Mouse (Mus musculus): ENCODE measurements around the gene Bri3. TPM values are rescaled to one million over a fixed set of nuclear protein-coding genes. Genes with fewer than 3 reads are reported as not detected.

Bri3 gene
- polyA plus RNA-seq (2014; fragmentation: Nextera tagmentation; extraction: Ambion mirVana): 116 and 118 TPM in 2 replicates

GRCm38 (mm10) chr5:144243901-144244487 is at the start of gene Bri3:
Gene Bri3, plus strand, starts transcription at chr5:144244437.
- H3K4me1 ChIP-seq (ENCODE audit: control insufficient read depth, insufficient read depth, low read length): no peaks in the 10 kb centered on the region
- no peaks in the 10 kb centered on the region for H3K36me3 ChIP-seq (replicated peaks; ENCODE audit: control insufficient read depth, insufficient read depth, low read depth, low read length)
- H3K27ac ChIP-seq (replicated peaks; ENCODE audit: low read depth, low read length): no peak within 1 kb of the TSS
- H3K4me3 ChIP-seq (ENCODE audit: low read depth, low read length): no peak within 1 kb of the TSS
- no peaks in the 10 kb centered on the region for H3K9me3 ChIP-seq (replicated peaks; ENCODE audit: control insufficient read depth, low read length)
- no peaks in the 10 kb centered on the region for H3K27me3 ChIP-seq (ENCODE audit: control insufficient read depth, insufficient read depth, low read length)
- no peak for ATAC-seq (replicated peaks; ENCODE audit: insufficient number of reproducible peaks, low FRiP score, low TSS enrichment, low read depth)
- no peak within 1 kb of the TSS for H3K9ac ChIP-seq (replicated peaks; ENCODE audit: low read length)
- no peak within 1 kb of the TSS for H3K4me2 ChIP-seq (ENCODE audit: low read depth, low read length)
- no peak for DNase-seq (ENCODE audit: low spot score)
- WGBS: 87% methylated on average over 7 of the region's 7 CpGs

GRCm38 (mm10) chr5:144195567-144195966 is 48.7 kb upstream of the Bri3 start:
- Histone ChIP-seq H3K27ac (replicated peaks; ENCODE audit: low read depth, low read length) (no peak overlapping the region), H3K9me3 (replicated peaks; ENCODE audit: control insufficient read depth, low read length) (no peaks in the 10 kb centered on the region), H3K36me3 (replicated peaks; ENCODE audit: control insufficient read depth, insufficient read depth, low read depth, low read length) (no peaks in the 10 kb centered on the region), H3K27me3 (ENCODE audit: control insufficient read depth, insufficient read depth, low read length) (no peaks in the 10 kb centered on the region), H3K4me1 (ENCODE audit: control insufficient read depth, insufficient read depth, low read length) (no peaks in the 10 kb centered on the region; the same call in none of the 2 replicates), H3K4me3 (ENCODE audit: low read depth, low read length) (no peak overlapping the region), H3K9ac (replicated peaks; ENCODE audit: low read length) (no peak overlapping the region), H3K4me2 (ENCODE audit: low read depth, low read length) (no peak overlapping the region)
- ATAC-seq (replicated peaks; ENCODE audit: insufficient number of reproducible peaks, low FRiP score, low TSS enrichment, low read depth): no peak
- 86% methylated on average over 8 of the region's 8 CpGs for WGBS
- no peak for DNase-seq (ENCODE audit: low spot score)

GRCm38 (mm10) chr5:144200616-144201015 is 43.6 kb upstream of the Bri3 start:
- H3K27ac ChIP-seq (replicated peaks; ENCODE audit: low read depth, low read length): no peak overlapping the region
- H3K4me1 ChIP-seq (ENCODE audit: control insufficient read depth, insufficient read depth, low read length): no peaks in the 10 kb centered on the region
- 88% methylated on average over 11 of the region's 11 CpGs for WGBS
- no peaks in the 10 kb centered on the region for H3K36me3 ChIP-seq (replicated peaks; ENCODE audit: control insufficient read depth, insufficient read depth, low read depth, low read length)
- ATAC-seq (replicated peaks; ENCODE audit: insufficient number of reproducible peaks, low FRiP score, low TSS enrichment, low read depth) (no peak), DNase-seq (ENCODE audit: low spot score) (no peak)
- no peak overlapping the region for H3K4me3 ChIP-seq (ENCODE audit: low read depth, low read length)
- H3K27me3 ChIP-seq (ENCODE audit: control insufficient read depth, insufficient read depth, low read length): no peaks in the 10 kb centered on the region
- H3K9me3 ChIP-seq (replicated peaks; ENCODE audit: control insufficient read depth, low read length): no peaks in the 10 kb centered on the region
- no peak overlapping the region for H3K9ac ChIP-seq (replicated peaks; ENCODE audit: low read length)
- H3K4me2 ChIP-seq (ENCODE audit: low read depth, low read length): no peak overlapping the region

GRCm38 (mm10) chr5:144202430-144202829 is 41.8 kb upstream of the Bri3 start:
- Histone ChIP-seq H3K4me1 (ENCODE audit: control insufficient read depth, insufficient read depth, low read length) (no peaks in the 10 kb centered on the region), H3K4me3 (ENCODE audit: low read depth, low read length) (no peak overlapping the region), H3K9ac (replicated peaks; ENCODE audit: low read length) (no peak overlapping the region), H3K36me3 (replicated peaks; ENCODE audit: control insufficient read depth, insufficient read depth, low read depth, low read length) (no peaks in the 10 kb centered on the region; the same call in 1 of the 2 replicates), H3K27ac (replicated peaks; ENCODE audit: low read depth, low read length) (no peak overlapping the region), H3K4me2 (ENCODE audit: low read depth, low read length) (no peak overlapping the region), H3K9me3 (replicated peaks; ENCODE audit: control insufficient read depth, low read length) (no peaks in the 10 kb centered on the region), H3K27me3 (ENCODE audit: control insufficient read depth, insufficient read depth, low read length) (no peaks in the 10 kb centered on the region)
- ATAC-seq (replicated peaks; ENCODE audit: insufficient number of reproducible peaks, low FRiP score, low TSS enrichment, low read depth): no peak
- DNase-seq (ENCODE audit: low spot score): no peak
- 93% methylated on average over 6 of the region's 6 CpGs for WGBS

GRCm38 (mm10) chr5:144203398-144203959 is 40.8 kb upstream of the Bri3 start:
- H3K4me3 ChIP-seq (ENCODE audit: low read depth, low read length): no peak overlapping the region
- no peak overlapping the region for H3K27ac ChIP-seq (replicated peaks; ENCODE audit: low read depth, low read length)
- no peaks in the 10 kb centered on the region for H3K4me1 ChIP-seq (ENCODE audit: control insufficient read depth, insufficient read depth, low read length)
- ATAC-seq (replicated peaks; ENCODE audit: insufficient number of reproducible peaks, low FRiP score, low TSS enrichment, low read depth) (no peak), DNase-seq (ENCODE audit: low spot score) (no peak)
- H3K36me3 ChIP-seq (replicated peaks; ENCODE audit: control insufficient read depth, insufficient read depth, low read depth, low read length): no peaks in the 10 kb centered on the region; the same call in 1 of the 2 replicates
- H3K9me3 ChIP-seq (replicated peaks; ENCODE audit: control insufficient read depth, low read length): no peaks in the 10 kb centered on the region
- H3K27me3 ChIP-seq (ENCODE audit: control insufficient read depth, insufficient read depth, low read length): no peaks in the 10 kb centered on the region
- WGBS: 91% methylated on average over 10 of the region's 10 CpGs
- H3K4me2 ChIP-seq (ENCODE audit: low read depth, low read length): no peak overlapping the region
- no peak overlapping the region for H3K9ac ChIP-seq (replicated peaks; ENCODE audit: low read length)

GRCm38 (mm10) chr5:144204303-144204702 is 39.9 kb upstream of the Bri3 start:
- Histone ChIP-seq H3K9ac (replicated peaks; ENCODE audit: low read length) (no peak overlapping the region), H3K4me2 (ENCODE audit: low read depth, low read length) (no peak overlapping the region), H3K9me3 (replicated peaks; ENCODE audit: control insufficient read depth, low read length) (no peaks in the 10 kb centered on the region), H3K27me3 (ENCODE audit: control insufficient read depth, insufficient read depth, low read length) (no peaks in the 10 kb centered on the region), H3K27ac (replicated peaks; ENCODE audit: low read depth, low read length) (no peak overlapping the region), H3K4me1 (ENCODE audit: control insufficient read depth, insufficient read depth, low read length) (no peaks in the 10 kb centered on the region), H3K36me3 (replicated peaks; ENCODE audit: control insufficient read depth, insufficient read depth, low read depth, low read length) (no peaks in the 10 kb centered on the region; the same call in 1 of the 2 replicates), H3K4me3 (ENCODE audit: low read depth, low read length) (no peak overlapping the region)
- ATAC-seq (replicated peaks; ENCODE audit: insufficient number of reproducible peaks, low FRiP score, low TSS enrichment, low read depth) (no peak), DNase-seq (ENCODE audit: low spot score) (no peak)
- WGBS: 91% methylated on average over 12 of the region's 12 CpGs

- H3K27ac ChIP-seq (replicated peaks; ENCODE audit: low read depth, low read length): no peak overlapping the region
- DNase-seq (ENCODE audit: low spot score): no peak
- no peaks in the 10 kb centered on the region; the same call in 1 of the 2 replicates for H3K36me3 ChIP-seq (replicated peaks; ENCODE audit: control insufficient read depth, insufficient read depth, low read depth, low read length)
- H3K4me2 ChIP-seq (ENCODE audit: low read depth, low read length): no peak overlapping the region
- no peak overlapping the region for H3K9ac ChIP-seq (replicated peaks; ENCODE audit: low read length)
- H3K27me3 ChIP-seq (ENCODE audit: control insufficient read depth, insufficient read depth, low read length): no peaks in the 10 kb centered on the region
- no peak overlapping the region for H3K4me3 ChIP-seq (ENCODE audit: low read depth, low read length)
- no peaks in the 10 kb centered on the region for H3K4me1 ChIP-seq (ENCODE audit: control insufficient read depth, insufficient read depth, low read length)
- WGBS: 73% methylated on average over 10 of the region's 10 CpGs
- no peak for ATAC-seq (replicated peaks; ENCODE audit: insufficient number of reproducible peaks, low FRiP score, low TSS enrichment, low read depth)
- no peaks in the 10 kb centered on the region for H3K9me3 ChIP-seq (replicated peaks; ENCODE audit: control insufficient read depth, low read length)
Measured at GRCm38 (mm10) chr5:144204911-144205310, 39.3 kb upstream of the Bri3 start.

GRCm38 (mm10) chr5:144206069-144206468 is 38.2 kb upstream of the Bri3 start:
- Histone ChIP-seq H3K36me3 (replicated peaks; ENCODE audit: control insufficient read depth, insufficient read depth, low read depth, low read length) (no peaks in the 10 kb centered on the region; the same call in 1 of the 2 replicates), H3K4me3 (ENCODE audit: low read depth, low read length) (no peak overlapping the region), H3K27me3 (ENCODE audit: control insufficient read depth, insufficient read depth, low read length) (no peaks in the 10 kb centered on the region), H3K9ac (replicated peaks; ENCODE audit: low read length) (no peak overlapping the region), H3K27ac (replicated peaks; ENCODE audit: low read depth, low read length) (no peak overlapping the region), H3K4me2 (ENCODE audit: low read depth, low read length) (no peak overlapping the region), H3K4me1 (ENCODE audit: control insufficient read depth, insufficient read depth, low read length) (no peaks in the 10 kb centered on the region), H3K9me3 (replicated peaks; ENCODE audit: control insufficient read depth, low read length) (no peaks in the 10 kb centered on the region)
- DNase-seq (ENCODE audit: low spot score): no peak
- 96% methylated on average over 15 of the region's 15 CpGs for WGBS
- no peak for ATAC-seq (replicated peaks; ENCODE audit: insufficient number of reproducible peaks, low FRiP score, low TSS enrichment, low read depth)

All from embryonic facial prominence, embryonic 11.5 days (tissue).